Mouse (Mus musculus) testis, adult 2 months (tissue): ENCODE results near the gene Bmpr1b. TPM values are rescaled to one million over a fixed set of nuclear protein-coding genes. Genes with fewer than 3 reads are reported as not detected.

Experiments
- H3K27ac ChIP-seq: fragments of 200-500 bp; 2 replicates; pipeline ENCODE4 v1.5.1; 2012; ENCODE audit warnings: low read depth, low read length; ENCODE audit not compliant: control insufficient read depth, insufficient read depth
- H3K27me3 ChIP-seq: fragments of 200-500 bp; 2 replicates; pipeline ENCODE4 v1.6.1; 2012; ENCODE audit warnings: mild to moderate bottlenecking, low read length, moderate library complexity; ENCODE audit not compliant: control insufficient read depth, insufficient read depth
- H3K36me3 ChIP-seq: fragments of 200-500 bp; 2 replicates; pipeline ENCODE4 v1.6.1; 2012; ENCODE audit warnings: mild to moderate bottlenecking, low read length; ENCODE audit not compliant: control insufficient read depth, insufficient read depth
- H3K4me1 ChIP-seq: fragments of 200-500 bp; 2 replicates; pipeline ENCODE4 v1.6.1; 2012; ENCODE audit warnings: low read length; ENCODE audit not compliant: control insufficient read depth, insufficient read depth
- H3K4me3 ChIP-seq: fragments of 200-500 bp; 2 replicates; pipeline ENCODE4 v1.5.1; 2012; ENCODE audit warnings: low read depth, mild to moderate bottlenecking, low read length, moderate library complexity, mixed read lengths; ENCODE audit not compliant: control insufficient read depth
- CTCF ChIP-seq: fragments of 200-500 bp; IDR thresholded peaks from 2 replicates; pipeline ENCODE4 v1.5.1; 2012; ENCODE audit warnings: low read depth, mild to moderate bottlenecking, inconsistent platforms, low read length, moderate library complexity; ENCODE audit not compliant: control insufficient read depth, insufficient read depth, insufficient replicate concordance
- POLR2A ChIP-seq: fragments of 200-500 bp; IDR thresholded peaks from 2 replicates; pipeline ENCODE4 v1.6.1; 2012; ENCODE audit warnings: low read depth, mild to moderate bottlenecking, inconsistent platforms, low read length, moderate library complexity; ENCODE audit not compliant: control insufficient read depth
- polyA plus RNA-seq: library from polyadenylated mRNA; depleted of rRNA; stranded (reverse); fragments of >200 nt; gene quantifications from 2 replicates; pipeline ENCODE4 v1.2.3, GENCODE M21; 2012

Gene Bmpr1b
- polyA plus RNA-seq, 1 experiment = 0.10 TPM

GRCm38 (mm10) chr3:142085938-142086337 is 83.3 kb downstream of the Bmpr1b start:
- Histone ChIP-seq H3K27ac (no peak overlapping the region), H3K36me3 (no peaks in the 10 kb centered on the region), H3K4me3 (no peak overlapping the region), H3K4me1 (no peaks in the 10 kb centered on the region), H3K27me3 (no peaks in the 10 kb centered on the region)
- no peak for TF ChIP-seq POLR2A
- TF ChIP-seq CTCF = no peak

GRCm38 (mm10) chr3:142084091-142084490 is 85.1 kb downstream of the Bmpr1b start:
- H3K27ac ChIP-seq = no peak overlapping the region
- H3K4me1 ChIP-seq = no peaks in the 10 kb centered on the region
- H3K36me3 ChIP-seq = no peaks in the 10 kb centered on the region
- H3K4me3 ChIP-seq = no peak overlapping the region
- TF ChIP-seq CTCF = no peak
- TF ChIP-seq POLR2A = no peak
- H3K27me3 ChIP-seq = no peaks in the 10 kb centered on the region

GRCm38 (mm10) chr3:142077723-142078302 is 91.4 kb downstream of the Bmpr1b start:
- TF ChIP-seq CTCF = no peak
- no peak for TF ChIP-seq POLR2A
- no peak overlapping the region for H3K27ac ChIP-seq
- H3K4me1 ChIP-seq = no peaks in the 10 kb centered on the region
- no peaks in the 10 kb centered on the region for H3K27me3 ChIP-seq
- H3K36me3 ChIP-seq = no peaks in the 10 kb centered on the region
- no peak overlapping the region for H3K4me3 ChIP-seq

GRCm38 (mm10) chr3:142071601-142072000 is 97.6 kb downstream of the Bmpr1b start:
- no peak overlapping the region for H3K27ac ChIP-seq
- no peaks in the 10 kb centered on the region for H3K27me3 ChIP-seq
- TF ChIP-seq CTCF (no peak), POLR2A (no peak)
- no peaks in the 10 kb centered on the region for H3K36me3 ChIP-seq
- no peak overlapping the region for H3K4me3 ChIP-seq
- no peaks in the 10 kb centered on the region for H3K4me1 ChIP-seq

- TF ChIP-seq CTCF = no peak
- no peak for TF ChIP-seq POLR2A
- Histone ChIP-seq H3K27me3 (no peaks in the 10 kb centered on the region), H3K27ac (no peak overlapping the region), H3K4me1 (no peaks in the 10 kb centered on the region), H3K36me3 (no peaks in the 10 kb centered on the region), H3K4me3 (no peak overlapping the region)
Observed at GRCm38 (mm10) chr3:142066792-142067346, 102.4 kb downstream of the Bmpr1b start.

- Histone ChIP-seq H3K36me3 (no peaks in the 10 kb centered on the region), H3K27ac (no peak overlapping the region), H3K27me3 (no peaks in the 10 kb centered on the region), H3K4me1 (no peaks in the 10 kb centered on the region), H3K4me3 (no peak overlapping the region)
- TF ChIP-seq POLR2A = no peak
- no peak for TF ChIP-seq CTCF
Observed at GRCm38 (mm10) chr3:142065111-142065510, 104.1 kb downstream of the Bmpr1b start.

- TF ChIP-seq CTCF (no peak), POLR2A (no peak)
- H3K4me3 ChIP-seq = no peak overlapping the region
- H3K27ac ChIP-seq = no peak overlapping the region
Observed at GRCm38 (mm10) chr3:142063536-142064226, 105.5 kb downstream of the Bmpr1b start.

GRCm38 (mm10) chr3:142061267-142061666 is 108.0 kb downstream of the Bmpr1b start:
- Histone ChIP-seq H3K27me3 (no peaks in the 10 kb centered on the region), H3K4me1 (no peaks in the 10 kb centered on the region), H3K36me3 (no peaks in the 10 kb centered on the region), H3K4me3 (no peak overlapping the region), H3K27ac (no peak overlapping the region; the same call in 1 of the 2 replicates)
- TF ChIP-seq POLR2A (no peak), CTCF (no peak)

More at GRCm38 (mm10) chr3:142063536-142064226, 105.5 kb downstream of the Bmpr1b start:
- Histone ChIP-seq H3K4me1 (no peaks in the 10 kb centered on the region), H3K36me3 (no peaks in the 10 kb centered on the region), H3K27me3 (no peaks in the 10 kb centered on the region)
